Mouse (Mus musculus): ENCODE measurements around the gene Chd1.

Chd1 gene

GRCm38 (mm10) chr17:15809949-15810348 lies 105.2 kb downstream of the Chd1 start:
- DNase-seq (ENCODE audit: low read depth): no peak

GRCm38 (mm10) chr17:15812136-15812778 lies 107.5 kb downstream of the Chd1 start:
- DNase-seq (ENCODE audit: low read depth): no peak

- peak; percentile 72 for DNase-seq (ENCODE audit: low read depth)
Observed at GRCm38 (mm10) chr17:15813658-15814212, 109.0 kb downstream of the Chd1 start.

- no peak for DNase-seq (ENCODE audit: low read depth)
Observed at GRCm38 (mm10) chr17:15815312-15816018, 110.7 kb downstream of the Chd1 start.

GRCm38 (mm10) chr17:15816379-15817095 lies 111.8 kb downstream of the Chd1 start:
- no peak for DNase-seq (ENCODE audit: low read depth)

GRCm38 (mm10) chr17:15817096-15817450 lies 112.3 kb downstream of the Chd1 start:
- no peak for DNase-seq (ENCODE audit: low read depth)

GRCm38 (mm10) chr17:15817634-15818033 lies 112.9 kb downstream of the Chd1 start:
- no peak for DNase-seq (ENCODE audit: low read depth)

GRCm38 (mm10) chr17:15818372-15818771 lies 113.6 kb downstream of the Chd1 start:
- DNase-seq (ENCODE audit: low read depth): no peak

GRCm38 (mm10) chr17:15820146-15820545 lies 115.4 kb downstream of the Chd1 start:
- peak; percentile 43 for DNase-seq (ENCODE audit: low read depth)

- DNase-seq (ENCODE audit: low read depth): no peak
Observed at GRCm38 (mm10) chr17:15820761-15821160, 116.0 kb downstream of the Chd1 start.

GRCm38 (mm10) chr17:15821706-15822105 lies 116.9 kb downstream of the Chd1 start:
- no peak for DNase-seq (ENCODE audit: low read depth)

Data from NIH3T3 (cell line).